Mouse (Mus musculus): ENCODE results near the gene Zfp72. TPM values are rescaled to one million over a fixed set of nuclear protein-coding genes. Genes with fewer than 3 reads are reported as not detected.

Zfp72 gene
- polyA plus RNA-seq, 1 experiment, result 0.15 TPM

Other genes with a start within 250 kb of the Zfp72 start
- 37.5 and 40.4 TPM in 2 replicates for gene Exoc3, start 182.1 kb downstream of the Zfp72 start, polyA plus RNA-seq (2012; rRNA removed)
- gene Ahrr, start 98.5 kb downstream of the Zfp72 start, polyA plus RNA-seq (2012; rRNA removed), result 1.2 and 2.2 TPM in 2 replicates
- 212 and 237 TPM in 2 replicates for gene Pdcd6, start 73.3 kb downstream of the Zfp72 start, polyA plus RNA-seq (2012; rRNA removed)
- 152 and 235 TPM in 2 replicates for gene Sdha, start 40.6 kb downstream of the Zfp72 start, polyA plus RNA-seq (2012; rRNA removed)
- gene Ccdc127, start 40.5 kb downstream of the Zfp72 start, polyA plus RNA-seq (2012; rRNA removed), result 2.1 and 2.8 TPM in 2 replicates
- 0.22 and 0.37 TPM in 2 replicates for gene Lrrc14b, start 26.8 kb downstream of the Zfp72 start, polyA plus RNA-seq (2012; rRNA removed)
- 47.0 and 49.5 TPM in 2 replicates for gene Ftl1-ps1, start 8.9 kb upstream of the Zfp72 start, polyA plus RNA-seq (2012; rRNA removed)
- gene Zfp825, start 103.2 kb upstream of the Zfp72 start, polyA plus RNA-seq (2012; rRNA removed), result 1.6 and 1.9 TPM in 2 replicates
- gene Erap1, start 248.7 kb upstream of the Zfp72 start, polyA plus RNA-seq (2012; rRNA removed), result 33.0 and 59.0 TPM in 2 replicates

Measured in large intestine, adult 2 months (tissue).